Mouse (Mus musculus) left cerebral cortex, postnatal 25 days (tissue): Measurements from ENCODE around the gene Mpzl1. TPM values are rescaled to one million over a fixed set of nuclear protein-coding genes. Genes with fewer than 3 reads are reported as not detected.
A peak's percentile ranks its signal among the peaks of the same experiment; 100 is the strongest.

Experiments used
- DNase-seq, 2 experiments: peaks; one replicate each; pipeline ENCODE4 v3.0.0; 2022; ENCODE audit warnings: low spot score in 2 of 2, mixed read lengths in 1 of 2
- intact Hi-C: fragments of 180-260 bp; cut with DNase I; formaldehyde crosslinking; loops from one replicate; pipeline ENCODE4 v1.15.1; 2025
- total RNA-seq, 2 experiments: library from RNA; stranded (reverse); gene quantifications; 2 replicates each; pipeline ENCODE4 v1.2.3; 2021

Mpzl1 gene
- total RNA-seq, 2 experiments from 2014 or later, result 34.2 to 36.6 TPM

DNA sequence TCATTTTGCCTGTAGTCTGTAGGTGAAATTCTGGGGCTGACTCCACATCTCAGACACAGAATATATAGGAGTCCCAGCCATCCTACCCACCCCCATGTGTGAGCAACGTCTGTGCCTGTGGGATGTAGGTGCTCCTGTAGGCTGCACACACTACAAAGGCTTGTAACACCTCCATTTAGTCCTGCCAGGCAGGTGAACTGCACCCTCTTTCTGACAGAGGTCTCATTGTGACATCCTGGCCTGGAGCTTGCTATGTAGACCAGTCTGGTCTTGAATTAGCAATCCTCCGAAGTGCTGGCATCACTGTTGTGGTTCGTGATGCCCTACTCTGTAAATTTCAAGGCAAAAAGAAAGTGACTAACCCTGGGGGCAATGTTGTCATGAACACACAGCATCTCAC is 26.9 kb upstream of the Mpzl1 start:
- DNase-seq, result no peak
- intact Hi-C loops, result loop anchor here (10.0 kb wide), 1 partner anchor 494 kb away; no protein-coding TSS in a partner anchor

DNA sequence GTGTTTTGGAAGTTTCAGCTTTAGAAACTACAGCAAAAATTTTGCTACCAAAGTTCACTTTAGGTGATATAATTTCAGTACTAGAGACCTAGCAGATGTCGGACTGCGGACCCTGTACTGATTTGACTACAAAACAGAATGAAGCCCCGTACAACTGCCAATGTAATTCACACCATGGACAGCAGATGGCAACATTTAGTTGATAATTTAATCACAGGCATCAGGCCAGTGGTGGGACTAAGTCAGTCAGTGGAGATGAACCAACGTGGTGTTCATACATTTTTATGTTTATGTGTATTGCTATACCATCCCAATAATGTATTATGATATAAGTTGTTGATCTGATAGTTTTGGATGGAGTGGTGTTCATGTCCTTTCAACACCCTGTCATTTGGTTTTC is 26.4 kb upstream of the Mpzl1 start:
- intact Hi-C loops, result loop anchor here (1.0 to 10.0 kb wide), 2 partner anchors 76 to 494 kb away; no protein-coding TSS in a partner anchor
- peak; percentile 73 to 75 for DNase-seq

DNA sequence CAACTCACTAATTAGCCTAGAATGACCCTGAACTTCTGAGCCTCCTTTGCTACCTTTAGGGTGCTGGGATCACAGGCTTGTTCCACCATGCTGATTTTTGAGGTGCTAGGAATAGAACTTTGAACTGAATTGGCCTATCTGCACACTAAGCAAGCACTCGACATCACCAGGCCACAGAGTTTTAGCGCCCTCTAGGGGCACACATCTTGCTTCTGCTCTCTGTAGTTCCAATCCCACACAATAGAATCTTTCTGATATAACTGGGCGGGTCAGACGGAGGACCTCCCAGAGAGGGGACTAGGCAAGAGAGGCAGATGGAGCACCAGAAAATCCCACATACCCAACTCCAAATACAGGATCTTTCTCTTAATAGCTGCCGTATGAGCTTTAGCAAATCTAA is 24.3 kb upstream of the Mpzl1 start:
- intact Hi-C loops, result loop anchor here (1.0 to 5.0 kb wide), 2 partner anchors 75 to 294 kb away; no protein-coding TSS in a partner anchor
- peak; percentile 75 to 86 for DNase-seq

DNA sequence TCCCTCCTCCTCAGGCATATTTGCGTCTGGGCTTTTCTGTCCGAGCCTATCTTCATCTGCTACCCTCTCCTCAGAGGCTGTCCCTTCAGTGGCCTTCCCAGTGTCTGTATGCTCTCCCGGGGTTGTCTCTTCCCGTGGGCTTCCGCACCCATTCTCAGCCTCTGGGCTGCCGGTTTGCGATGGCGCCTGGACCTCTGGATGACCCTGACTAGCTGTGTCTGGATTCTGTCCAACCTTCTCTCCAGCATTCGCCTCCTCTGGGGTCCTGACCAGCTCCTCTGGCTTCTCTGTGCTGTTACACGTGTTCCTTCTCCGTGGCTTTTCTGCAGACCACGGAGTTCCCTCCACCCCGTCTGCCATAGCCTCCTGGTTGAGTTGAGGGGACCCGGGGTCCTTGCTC is 21.1 kb upstream of the Mpzl1 start:
- intact Hi-C loops, result loop anchor here (5.0 kb wide), 1 partner anchor 297 kb away; no protein-coding TSS in a partner anchor
- DNase-seq, result no peak

DNA sequence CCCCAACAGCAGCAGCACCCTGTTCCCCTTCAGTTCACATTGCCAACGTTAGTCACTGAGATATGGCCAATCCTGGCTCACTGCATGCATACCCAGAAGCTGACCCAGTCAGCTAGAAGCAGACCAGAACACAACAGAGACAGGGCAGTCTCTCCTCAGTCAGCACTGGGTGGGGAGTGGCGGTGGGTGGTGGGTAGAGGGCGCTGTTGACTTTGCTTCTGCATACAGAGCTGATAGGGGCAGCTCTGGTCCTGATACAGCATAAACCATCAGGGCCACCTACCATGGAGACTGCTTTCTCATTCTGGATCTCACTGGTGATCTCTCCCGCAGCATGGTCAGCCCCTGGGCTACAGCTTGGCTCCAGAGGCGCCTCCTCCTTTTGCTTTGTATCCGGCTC is 20.7 kb upstream of the Mpzl1 start:
- intact Hi-C loops, result loop anchor here (5.0 kb wide), 1 partner anchor 297 kb away; no protein-coding TSS in a partner anchor
- no peak for DNase-seq

DNA sequence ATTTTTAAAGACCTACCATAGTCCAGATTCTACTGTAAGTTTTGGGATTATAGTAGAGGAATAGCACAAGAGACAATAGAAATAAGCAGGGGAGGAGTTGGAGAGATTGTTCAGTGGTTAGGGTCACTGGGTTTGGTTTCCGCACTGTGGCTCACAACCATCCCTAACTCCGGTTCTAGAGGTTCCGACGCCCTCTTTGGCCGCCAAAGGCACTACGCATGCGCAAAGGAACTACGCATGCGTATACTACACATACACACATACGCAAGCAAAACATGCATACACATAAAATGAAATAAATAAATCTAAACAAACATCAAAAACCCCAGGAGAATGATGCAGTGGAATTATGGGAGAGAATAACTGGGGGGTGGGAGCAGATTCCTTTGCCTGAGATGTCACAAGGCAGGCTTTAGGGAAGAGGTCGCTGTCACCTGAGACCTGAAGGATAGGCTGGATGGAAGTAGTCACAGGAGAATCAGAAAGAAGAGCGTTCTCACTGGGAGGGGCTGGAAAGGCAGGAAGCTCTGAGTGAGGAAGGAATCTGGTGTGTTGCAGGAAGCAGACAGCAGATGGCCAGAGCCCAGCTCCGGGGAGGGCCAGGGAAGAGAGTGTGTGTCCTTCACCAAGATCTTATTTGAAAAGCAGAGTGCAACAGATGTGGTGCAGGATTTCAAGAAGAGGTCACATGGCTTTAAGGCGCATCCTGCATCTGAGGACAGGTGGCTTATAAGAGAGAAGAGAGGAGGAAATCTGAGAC is 19.0 kb upstream of the Mpzl1 start:
- intact Hi-C loops, result no loop called here
- no peak for DNase-seq

DNA sequence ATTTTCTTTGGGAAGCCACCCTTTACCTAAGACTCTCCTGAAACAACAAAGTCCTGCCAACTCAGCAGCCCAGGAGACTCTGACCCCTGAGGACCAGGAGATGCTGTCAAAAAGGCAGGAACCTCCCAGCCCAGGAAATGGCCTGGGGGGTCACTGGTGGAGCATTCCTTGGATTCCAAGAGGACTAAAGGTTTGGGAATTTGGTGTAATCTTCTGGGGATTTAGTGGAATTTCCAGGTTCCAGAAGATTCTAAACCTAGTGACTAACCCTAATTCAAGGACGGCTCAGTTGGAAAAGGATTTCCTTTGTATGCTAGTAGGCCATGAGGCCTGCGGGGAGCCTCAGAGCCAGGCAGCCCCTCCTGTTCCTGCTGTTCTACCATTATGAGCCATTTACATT is 18.2 kb upstream of the Mpzl1 start:
- intact Hi-C loops, result no loop called here
- DNase-seq, result no peak

DNA sequence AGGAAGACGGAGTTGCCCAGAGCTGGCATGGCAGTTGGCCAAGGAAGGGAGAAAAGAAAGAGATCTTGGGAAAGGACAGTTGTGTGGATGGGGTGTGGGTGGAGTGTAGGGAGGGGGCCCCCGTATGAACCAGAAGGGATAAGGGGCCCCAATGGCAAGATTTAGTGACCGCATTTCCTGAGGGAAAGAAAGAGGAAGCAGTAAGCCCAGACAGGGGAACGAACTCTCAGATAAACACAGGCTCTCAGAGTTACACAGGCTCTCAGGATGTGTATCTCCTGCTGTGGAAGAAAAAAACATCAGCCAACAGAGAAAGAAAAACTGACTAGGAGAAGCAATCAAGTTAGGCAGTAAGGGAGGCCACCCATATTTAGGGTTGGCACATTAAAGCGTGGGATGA is 16.8 kb upstream of the Mpzl1 start:
- no peak for DNase-seq

DNA sequence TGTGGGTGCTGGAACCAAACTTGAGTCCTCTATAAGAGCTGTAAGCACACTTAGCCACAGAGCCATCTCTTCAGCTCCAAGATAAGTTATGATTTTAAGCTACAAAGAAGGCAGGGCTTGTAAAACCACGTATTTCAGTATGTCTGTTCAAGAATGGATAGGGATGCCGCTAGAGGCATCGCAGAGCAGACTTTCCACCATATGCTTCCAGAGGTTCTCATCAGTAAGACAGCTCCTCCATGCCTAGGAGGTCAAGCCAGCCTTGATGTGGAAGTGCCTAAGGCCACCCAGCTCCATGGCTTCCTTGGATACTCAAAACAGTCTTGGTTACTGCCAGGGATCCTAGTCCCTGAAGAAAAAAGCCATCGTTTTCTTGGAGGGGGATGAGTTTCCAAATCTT is 10.8 kb upstream of the Mpzl1 start:
- DNase-seq, result no peak
- intact Hi-C loops, result no loop called here

More for the DNA sequence above, 16.8 kb upstream of the Mpzl1 start:
- intact Hi-C loops, result no loop called here

DNA sequence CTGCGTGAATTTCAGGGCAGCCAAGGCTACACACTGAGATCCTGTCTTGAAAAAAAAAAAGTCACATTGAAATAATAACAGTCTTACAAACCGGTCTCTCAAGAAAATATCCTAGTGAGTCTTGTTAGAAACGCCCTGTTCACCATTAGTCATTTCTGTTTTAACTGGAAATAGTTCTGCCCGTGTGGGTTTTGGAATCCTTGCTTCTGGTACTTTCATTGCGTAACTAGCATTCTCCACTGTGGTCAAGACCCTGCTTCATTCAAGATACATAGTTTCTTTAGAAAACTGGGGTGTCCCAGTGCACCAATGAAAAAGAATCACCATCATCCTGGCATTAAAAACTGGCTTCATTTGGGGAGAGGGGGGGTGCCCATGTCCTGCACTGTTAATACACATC is 9.4 kb upstream of the Mpzl1 start:
- intact Hi-C loops, result loop anchor here (5.0 kb wide), 2 partner anchors 61 to 359 kb away; partner anchors contain the start of gene Pou2f1
- no peak for DNase-seq

DNA sequence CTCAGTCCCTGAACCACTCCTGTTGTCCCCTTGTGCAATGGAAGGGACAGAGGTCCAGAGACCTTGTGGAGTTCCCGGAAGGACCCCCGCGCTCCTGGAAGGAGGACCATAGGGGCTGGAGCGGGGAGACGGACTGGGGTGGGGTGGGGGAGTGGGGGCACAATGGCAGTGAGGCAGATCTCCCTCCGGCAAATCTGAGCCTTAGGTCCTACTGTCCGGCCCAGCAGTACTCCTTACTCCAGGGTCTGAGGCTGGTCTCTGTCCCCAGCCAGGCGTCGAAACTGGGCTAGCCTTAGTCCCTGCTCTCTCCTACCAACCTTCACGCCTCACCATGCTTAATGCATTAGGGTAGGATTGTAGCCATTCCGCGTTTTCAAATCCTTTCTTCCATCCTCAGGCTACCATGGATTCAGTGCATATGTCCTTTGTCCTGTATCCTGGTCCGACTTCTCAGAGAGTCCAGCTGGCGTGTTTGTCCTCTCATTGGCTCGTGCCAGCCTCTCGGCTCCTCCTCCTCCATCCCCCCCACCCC is 8.5 kb upstream of the Mpzl1 start:
- intact Hi-C loops, result loop anchor here (5.0 kb wide), 2 partner anchors 61 to 359 kb away; partner anchors contain the start of gene Pou2f1
- peak; percentile 49 to 69 for DNase-seq

DNA sequence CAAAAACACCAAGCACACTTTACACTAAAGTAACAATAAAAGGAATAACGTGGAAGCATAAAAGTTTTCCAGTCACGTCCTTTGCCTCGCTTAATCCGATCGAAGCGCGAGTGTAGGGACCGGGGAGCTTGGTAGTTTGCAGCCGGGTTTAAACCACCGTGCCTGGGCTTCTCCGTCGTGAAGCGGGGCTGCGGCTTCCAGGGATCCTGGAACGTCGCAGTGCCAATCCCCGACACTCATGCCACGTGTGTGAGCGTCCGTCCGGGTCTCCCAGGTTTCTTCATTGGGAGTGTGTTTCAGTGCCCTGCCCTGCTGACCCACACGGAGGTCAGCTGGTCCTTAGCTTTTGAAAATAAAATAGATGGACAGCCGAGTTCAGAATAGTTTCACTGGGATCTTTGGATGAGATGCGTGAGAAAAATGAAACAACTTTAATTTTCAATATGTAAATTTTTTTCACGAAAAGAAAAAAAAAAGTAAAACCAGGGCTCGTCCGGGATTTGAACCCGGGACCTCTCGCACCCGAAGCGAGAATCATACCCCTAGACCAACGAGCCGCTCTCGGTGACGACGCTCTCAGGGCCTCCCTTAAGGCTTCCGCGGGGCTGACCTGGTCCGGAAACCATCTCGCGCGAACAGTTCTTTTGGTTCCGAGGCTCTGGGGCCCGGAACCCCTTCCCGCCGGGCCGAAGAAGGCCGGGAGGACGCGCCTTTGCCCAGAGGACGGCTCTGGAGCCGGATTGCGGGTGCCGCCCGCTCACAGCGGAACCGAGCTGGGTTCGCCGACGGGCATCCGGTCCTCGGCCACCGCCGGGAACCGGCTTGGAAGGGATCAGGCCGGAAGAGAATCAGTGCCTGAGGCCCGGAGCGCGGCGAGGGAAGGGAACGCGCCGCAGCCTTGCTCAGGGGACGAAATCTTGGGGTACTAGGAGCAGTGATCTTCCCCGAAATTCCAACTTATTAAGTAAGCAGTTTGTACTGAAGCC is 7.7 kb upstream of the Mpzl1 start:
- DNase-seq, result peak; percentile 90 to 92
- intact Hi-C loops, result loop anchor here (5.0 kb wide), 2 partner anchors 60 to 360 kb away; partner anchors contain the start of gene Pou2f1

DNA sequence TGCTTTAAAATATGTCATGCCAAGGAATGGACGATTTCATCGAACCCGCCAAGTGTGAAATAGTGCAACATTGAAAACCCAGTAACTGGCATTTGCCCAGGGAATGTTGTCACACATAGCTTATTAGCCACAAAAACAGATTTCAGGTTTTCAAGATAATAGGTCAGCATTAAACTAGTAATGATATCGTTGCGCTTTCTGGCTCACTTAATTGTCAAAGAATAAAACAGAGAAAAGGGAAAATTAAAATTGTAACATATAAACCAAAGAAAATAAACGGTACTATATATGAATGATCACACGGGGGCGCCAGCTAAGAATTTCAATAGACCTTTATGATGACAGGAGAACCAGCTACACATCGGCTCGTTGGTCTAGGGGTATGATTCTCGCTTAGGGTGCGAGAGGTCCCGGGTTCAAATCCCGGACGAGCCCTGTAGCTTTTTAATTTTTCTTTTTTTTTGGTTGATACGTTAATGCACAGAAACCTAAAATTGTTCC is 7.0 kb upstream of the Mpzl1 start:
- peak; percentile 81 to 89 for DNase-seq
- intact Hi-C loops, result loop anchor here (5.0 kb wide), 2 partner anchors 59 to 361 kb away; partner anchors contain the start of gene Pou2f1

DNA sequence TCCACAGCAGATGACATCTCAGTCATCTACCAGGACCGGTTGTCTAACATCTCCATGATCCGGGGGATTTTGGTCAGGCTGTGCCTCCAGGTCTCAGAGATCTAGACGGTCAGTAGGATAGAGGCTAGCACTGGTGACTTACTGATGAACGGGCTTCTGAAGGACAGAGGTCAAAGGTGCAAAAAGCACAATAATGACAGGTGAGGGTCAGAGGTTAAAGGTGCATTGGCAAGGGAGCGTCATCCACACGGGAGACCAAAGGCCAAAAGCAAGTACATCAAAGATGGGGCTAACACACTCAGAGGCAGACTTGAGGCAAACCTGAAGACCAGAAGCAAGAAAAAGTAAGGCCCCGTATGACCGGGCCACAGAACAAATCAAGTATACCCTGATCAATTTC is 2.0 kb upstream of the Mpzl1 start:
- intact Hi-C loops, result no loop called here
- DNase-seq, result no peak

DNA sequence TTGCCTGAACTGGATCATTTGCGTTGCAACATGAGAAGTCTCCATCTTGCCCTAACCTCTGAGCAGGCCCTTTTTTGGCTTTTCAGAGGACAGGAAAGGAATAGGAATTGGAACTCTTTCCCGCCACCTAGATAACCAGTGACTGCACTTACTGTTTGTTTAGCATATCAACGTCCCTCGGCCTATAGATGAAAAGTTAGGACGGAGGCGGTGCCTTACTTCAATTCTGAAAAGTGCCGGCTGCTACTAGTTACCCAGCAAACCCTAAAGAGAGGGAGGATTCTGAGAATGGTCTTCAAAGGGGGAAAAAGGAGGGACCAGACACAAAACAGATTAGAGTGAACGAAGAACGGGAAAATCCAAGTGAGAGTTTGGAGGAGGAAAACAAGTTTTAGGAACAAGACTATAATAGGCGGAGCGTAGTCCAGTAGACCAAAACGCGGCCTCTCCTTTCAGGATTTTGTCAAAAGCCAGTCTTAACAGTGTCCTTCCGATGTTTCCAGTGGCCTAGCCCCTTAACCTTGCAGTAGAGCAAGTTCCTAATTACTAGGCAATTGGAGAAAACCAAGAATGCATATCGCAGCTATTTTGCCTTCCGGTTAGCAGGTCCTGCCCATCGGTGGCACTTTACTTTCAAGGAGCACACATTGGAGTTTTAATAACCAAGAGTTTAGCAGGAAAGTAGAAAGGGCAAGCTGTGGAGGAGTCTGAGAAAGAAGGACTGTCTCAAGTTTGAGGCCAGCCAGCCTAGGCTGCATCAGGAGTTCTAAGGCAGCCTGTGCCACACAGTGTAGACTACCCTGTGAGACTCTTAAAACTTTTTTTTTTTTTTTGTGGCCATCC is 938 bp upstream of the Mpzl1 start:
- DNase-seq, result no peak
- intact Hi-C loops, result loop anchor here (2.0 kb wide), 1 partner anchor 174 kb away; the partner anchor contains the start of genes Dcaf6 and Mpc2

DNA sequence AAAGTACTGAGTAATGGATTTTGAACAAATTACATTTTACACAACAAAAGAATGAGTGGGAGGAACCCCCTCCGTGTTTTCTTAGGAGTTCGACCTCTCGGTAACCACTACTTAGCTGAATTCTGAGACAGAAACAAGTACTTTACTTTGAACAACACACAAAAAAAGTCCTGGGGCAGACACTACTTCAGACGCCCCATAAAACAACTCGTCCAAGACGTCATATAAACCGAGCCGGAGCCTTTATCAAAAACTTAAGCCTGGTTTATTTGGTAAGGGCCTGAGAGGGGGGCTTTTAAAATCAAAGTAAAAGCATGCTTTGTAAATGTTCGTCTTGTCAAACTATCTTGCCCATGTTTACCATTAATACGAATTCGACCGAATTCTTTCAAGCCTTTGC is 993 bp downstream of the Mpzl1 start:
- peak in 1 of 2 experiments; percentile 7 for DNase-seq
- intact Hi-C loops, result no loop called here

DNA sequence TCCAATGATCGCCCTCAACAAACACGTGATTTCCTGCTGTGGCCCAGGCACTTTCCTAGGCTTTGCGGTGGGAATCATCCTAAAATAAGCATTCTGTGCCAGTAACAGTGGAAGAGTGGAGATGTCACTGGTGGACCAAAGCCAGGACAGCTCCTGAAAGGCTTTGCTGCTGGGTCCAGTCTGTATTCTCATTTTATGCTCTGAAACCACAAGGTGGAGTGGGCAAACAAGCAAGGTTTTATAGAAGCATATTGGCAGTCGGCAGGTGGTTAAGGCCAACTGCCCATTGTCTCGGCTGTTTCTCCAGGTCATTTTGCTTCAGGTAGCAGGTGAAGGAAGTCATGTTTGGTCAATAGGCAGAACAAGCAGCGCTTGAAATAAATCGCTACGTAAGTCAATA is 3.2 kb downstream of the Mpzl1 start:
- intact Hi-C loops, result no loop called here
- DNase-seq, result no peak

DNA sequence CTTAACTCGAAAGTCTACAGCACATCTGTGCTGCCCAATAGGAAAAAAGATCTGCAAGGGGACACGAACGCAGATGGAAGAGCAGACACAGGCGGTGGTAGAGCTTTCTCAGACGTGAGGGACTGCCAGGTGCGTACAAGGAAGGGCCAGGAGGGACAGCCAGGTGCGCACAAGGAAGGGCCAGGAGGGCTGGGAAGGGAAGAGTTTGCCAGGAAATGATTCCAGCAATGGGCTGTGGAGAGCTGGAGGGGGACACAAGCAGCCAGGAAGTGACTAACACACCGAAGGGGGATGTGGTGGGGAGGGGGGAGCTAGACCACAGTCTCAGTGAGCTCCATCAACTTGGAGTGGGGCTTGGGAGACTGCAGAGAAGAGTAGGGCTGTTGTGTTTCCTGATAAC is 4.4 kb downstream of the Mpzl1 start:
- DNase-seq, result no peak
- intact Hi-C loops, result no loop called here

DNA sequence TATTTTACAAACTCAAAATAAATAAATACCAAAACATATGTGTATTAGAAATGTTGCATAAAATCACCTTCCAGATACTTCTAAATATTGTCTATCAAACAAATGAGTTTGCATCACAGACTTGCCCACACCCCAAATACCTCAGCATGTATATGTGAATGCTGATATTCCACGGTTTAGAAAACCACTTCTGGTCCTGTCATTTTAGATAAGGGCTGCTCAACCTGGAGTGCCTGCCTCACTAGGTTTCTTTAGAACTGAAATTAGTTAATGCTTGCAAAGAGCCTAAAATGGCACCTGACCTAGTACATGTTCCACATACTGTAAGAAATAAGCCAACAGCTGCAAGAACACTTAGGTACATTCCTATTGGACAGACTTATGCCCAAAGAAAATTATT is 5.7 kb downstream of the Mpzl1 start:
- no peak for DNase-seq
- intact Hi-C loops, result no loop called here
